In genomic region chr3:95498229-95498628, GRCm38 (mm10) we compare ENCODE assay signal across 18 mouse cellular contexts. TPM values are rescaled to one million over a fixed set of nuclear protein-coding genes. Genes with fewer than 3 reads are reported as not detected.
DNase-seq lines count a peak whose midpoint lies in the region; ATAC-seq lines count a peak whose summit lies in the region.
"Had no signal": no experiment of that assay in that cellular context is flagged by ENCODE, and none has a peak within 500 bp of the region (broad histone marks: within the 10 kb centered on the region; RNA-seq: fewer than 3 reads in every experiment).

No protein-coding gene starts in this region.

- peak overlapping the region; percentile 29; the same call in 1 of the 2 replicates for H3K27ac ChIP-seq in embryonic facial prominence, embryonic 13.5 days
- H3K27ac ChIP-seq in heart, embryonic 12.5 days (ENCODE audit: poor library complexity, severe bottlenecking) = peak overlapping the region; percentile 62
- H3K27ac ChIP-seq in limb, embryonic 10.5 days = 0 out of 2 replicates have a peak overlapping the region, but pooled peaks have one; percentile 79
- H3K27ac ChIP-seq: forebrain, embryonic 13.5 days; hindbrain, embryonic 15.5 days; liver, embryonic 13.5 days; midbrain, embryonic 15.5 days had no signal

- H3K4me1 ChIP-seq in embryonic facial prominence, embryonic 13.5 days = peaks cover 42% of the 10 kb centered on the region
- H3K4me1 ChIP-seq in heart, embryonic 12.5 days (replicated peaks) = peaks cover 23% of the 10 kb centered on the region
- peaks cover 48% of the 10 kb centered on the region for H3K4me1 ChIP-seq in limb, embryonic 10.5 days
- H3K4me1 ChIP-seq: hindbrain, embryonic 15.5 days; liver, embryonic 13.5 days; midbrain, embryonic 15.5 days had no signal

- DNase-seq in heart, adult 11 months = peak; percentile 92
- no peak for DNase-seq in heart, postnatal 25 days (ENCODE audit: low spot score)
- DNase-seq in limb, embryonic 10.5 days (ENCODE audit: low spot score) = no peak
- DNase-seq in kidney, postnatal 10 days = no peak
- DNase-seq in ovary, postnatal 10 days (ENCODE audit: low spot score) = no peak
- DNase-seq: adrenal gland, adult 8-10 months; cerebellum, adult 18-20 months; liver, embryonic 13.5 days; spleen, adult 18-20 months; thymus, postnatal 36 days had no signal

- no peak overlapping the region for H3K9ac ChIP-seq in embryonic facial prominence, embryonic 13.5 days
- no peak overlapping the region for H3K9ac ChIP-seq in heart, embryonic 12.5 days
- H3K9ac ChIP-seq: forebrain, embryonic 13.5 days; hindbrain, embryonic 15.5 days; liver, embryonic 13.5 days; midbrain, embryonic 15.5 days had no signal

- no peaks in the 10 kb centered on the region for H3K9me3 ChIP-seq in embryonic facial prominence, embryonic 13.5 days
- no peaks in the 10 kb centered on the region for H3K9me3 ChIP-seq in heart, embryonic 12.5 days (replicated peaks)
- H3K9me3 ChIP-seq in limb, embryonic 10.5 days (replicated peaks) = no peaks in the 10 kb centered on the region
- H3K9me3 ChIP-seq: forebrain, embryonic 13.5 days; hindbrain, embryonic 15.5 days; liver, embryonic 13.5 days; megakaryocyte, embryonic 14.5 days; midbrain, embryonic 15.5 days had no signal

- intact Hi-C loops in heart, postnatal 25 days (cut with DNase I) = no loop called here

- no peak for ATAC-seq in embryonic facial prominence, embryonic 13.5 days (ENCODE audit: insufficient number of reproducible peaks, insufficient read depth, low FRiP score, low TSS enrichment, low read depth)
- ATAC-seq in heart, embryonic 12.5 days (ENCODE audit: insufficient number of reproducible peaks, low FRiP score) = no peak
- ATAC-seq: forebrain, embryonic 13.5 days; intestine, embryonic 16.5 days; midbrain, embryonic 15.5 days had no signal

- no peaks in the 10 kb centered on the region for H3K27me3 ChIP-seq in embryonic facial prominence, embryonic 13.5 days
- H3K27me3 ChIP-seq in heart, embryonic 12.5 days (replicated peaks) = no peaks in the 10 kb centered on the region
- no peaks in the 10 kb centered on the region for H3K27me3 ChIP-seq in limb, embryonic 10.5 days (ENCODE audit: low read depth, poor library complexity, severe bottlenecking)
- H3K27me3 ChIP-seq: forebrain, embryonic 13.5 days; hindbrain, embryonic 15.5 days; liver, embryonic 13.5 days; midbrain, embryonic 15.5 days had no signal

- WGBS in embryonic facial prominence, embryonic 13.5 days = 74% methylated on average over 2 of the region's 2 CpGs
- 46% methylated on average over 2 of the region's 2 CpGs for WGBS in heart, embryonic 12.5 days
- WGBS in limb, embryonic 10.5 days = 91% methylated on average over 2 of the region's 2 CpGs

- no peak overlapping the region for H3K4me3 ChIP-seq in embryonic facial prominence, embryonic 13.5 days
- no peak overlapping the region for H3K4me3 ChIP-seq in heart, embryonic 12.5 days
- no peak overlapping the region for H3K4me3 ChIP-seq in limb, embryonic 10.5 days
- H3K4me3 ChIP-seq: forebrain, embryonic 13.5 days; hindbrain, embryonic 15.5 days; liver, embryonic 13.5 days; megakaryocyte, embryonic 14.5 days; midbrain, embryonic 15.5 days had no signal

- H3K36me3 ChIP-seq in embryonic facial prominence, embryonic 13.5 days = peaks cover 31% of the 10 kb centered on the region
- H3K36me3 ChIP-seq in heart, embryonic 12.5 days = peaks cover 38% of the 10 kb centered on the region
- H3K36me3 ChIP-seq in limb, embryonic 10.5 days = peaks cover 38% of the 10 kb centered on the region
- H3K36me3 ChIP-seq: midbrain, embryonic 15.5 days had no signal

- H3K4me2 ChIP-seq in embryonic facial prominence, embryonic 13.5 days = 0 out of 2 replicates have a peak overlapping the region, but pooled peaks have one; percentile 65
- H3K4me2 ChIP-seq in heart, embryonic 12.5 days = peak overlapping the region; percentile 29; the same call in 1 of the 2 replicates
- H3K4me2 ChIP-seq: forebrain, embryonic 13.5 days; hindbrain, embryonic 15.5 days; liver, embryonic 13.5 days; midbrain, embryonic 15.5 days had no signal

RNA-seq across cellular contexts. Expression of gene Ctsk, which starts 0.8 kb away (rescaled TPM):
- 10 to 100 TPM in 1 of 2 experiments, 1 to 10 TPM in 1; 8.7 to 10.9 TPM for total RNA-seq in heart, postnatal 25 days (2021)
- 37.9 and 41.4 TPM in 2 replicates for polyA plus RNA-seq in embryonic facial prominence, embryonic 13.5 days (2015; fragmentation: Nextera tagmentation; extraction: Ambion mirVana)
- polyA plus RNA-seq in heart, embryonic 12.5 days (2016; fragmentation: Nextera tagmentation; extraction: Ambion mirVana) = 14.2 and 15.1 TPM in 2 replicates
- 3.4 and 4.2 TPM in 2 replicates for polyA plus RNA-seq in limb, embryonic 10.5 days (2016; fragmentation: Nextera tagmentation; extraction: Ambion mirVana)
- total RNA-seq: common myeloid progenitor, adult 5-6 weeks had no signal

RNA-seq across cellular contexts. Expression of gene Ctss, which starts 28.4 kb away (rescaled TPM):
- 10 to 100 TPM; 13.6 TPM for total RNA-seq in heart, postnatal 25 days (2021)
- 11.8 and 12.6 TPM in 2 replicates for polyA plus RNA-seq in embryonic facial prominence, embryonic 13.5 days (2015; fragmentation: Nextera tagmentation; extraction: Ambion mirVana)
- 5.3 and 7.5 TPM in 2 replicates for polyA plus RNA-seq in heart, embryonic 12.5 days (2016; fragmentation: Nextera tagmentation; extraction: Ambion mirVana)
- polyA plus RNA-seq in limb, embryonic 10.5 days (2016; fragmentation: Nextera tagmentation; extraction: Ambion mirVana) = 1.0 and 3.3 TPM in 2 replicates

Comparison
In these comparisons a context has a peak if more than half of its experiments do, and no peak if none do; other contexts are left out.
1. H3K27ac ChIP-seq: peak in every context shown above with its lines; median percentile 79 in limb, embryonic 10.5 days; 62 in heart, embryonic 12.5 days; 29 in embryonic facial prominence, embryonic 13.5 days.